Mouse (Mus musculus) small intestine, adult 2 months (tissue): ENCODE data around the gene Klc1. TPM values are rescaled to one million over a fixed set of nuclear protein-coding genes. Genes with fewer than 3 reads are reported as not detected.

Experiments used
- H3K27ac ChIP-seq: fragments of 200-500 bp; 2 replicates; pipeline ENCODE4 v1.5.1; 2012; ENCODE audit warnings: low read depth, low read length, control low read depth, inconsistent platforms; ENCODE audit not compliant: insufficient read depth
- H3K27me3 ChIP-seq: fragments of 200-500 bp; 2 replicates; pipeline ENCODE4 v1.6.1; 2012; ENCODE audit warnings: mild to moderate bottlenecking, moderate library complexity, low read length, inconsistent platforms; ENCODE audit not compliant: control insufficient read depth, insufficient read depth
- H3K36me3 ChIP-seq: fragments of 200-500 bp; 2 replicates; pipeline ENCODE4 v1.6.1; 2012; ENCODE audit warnings: mild to moderate bottlenecking, low read length, control low read depth, inconsistent platforms; ENCODE audit not compliant: control insufficient read depth, insufficient read depth
- H3K4me1 ChIP-seq: fragments of 200-500 bp; 2 replicates; pipeline ENCODE4 v1.6.1; 2012; ENCODE audit warnings: low read length, inconsistent platforms, mixed read lengths; ENCODE audit not compliant: control insufficient read depth, insufficient read depth, insufficient read length
- H3K4me3 ChIP-seq: fragments of 200-500 bp; 2 replicates; pipeline ENCODE4 v1.5.1; 2012; ENCODE audit warnings: low read depth, mild to moderate bottlenecking, control low read depth, inconsistent platforms, low read length, moderate library complexity
- CTCF ChIP-seq: fragments of 200-500 bp; IDR thresholded peaks from 2 replicates; pipeline ENCODE4 v1.5.1; 2012; ENCODE audit warnings: low read depth, mild to moderate bottlenecking, control low read depth, inconsistent platforms, low read length, moderate library complexity, mixed read lengths; ENCODE audit not compliant: insufficient replicate concordance, insufficient read length; ENCODE audit errors: extremely low read depth
- POLR2A ChIP-seq: fragments of 200-500 bp; IDR thresholded peaks from 2 replicates; pipeline ENCODE4 v1.6.1; 2012; ENCODE audit warnings: low read depth, mild to moderate bottlenecking, control low read depth, inconsistent platforms, low read length, moderate library complexity
- WGBS: fragments of 180-500 bp; shearing (Covaris S2); methylation state at CpG from one replicate; pipeline ENCODE4 v1.1.7; 2018; 5-methylcytosine and 5-hydroxymethylcytosine counted together
- polyA plus RNA-seq: library from polyadenylated mRNA; depleted of rRNA; stranded (reverse); fragments of >200 nt; gene quantifications from 2 replicates; pipeline ENCODE4 v1.2.3, GENCODE M21; 2012

Gene Klc1
- polyA plus RNA-seq, 1 experiment: 55.8 TPM

- no peaks in the 10 kb centered on the region for H3K36me3 ChIP-seq
- WGBS: 81% methylated on average over 2 of the region's 2 CpGs
- TF ChIP-seq CTCF: no peak
- no peak for TF ChIP-seq POLR2A
- H3K4me3 ChIP-seq: no peak overlapping the region
- H3K4me1 ChIP-seq: peaks cover 3% of the 10 kb centered on the region; the same call in 1 of the 2 replicates
- no peaks in the 10 kb centered on the region for H3K27me3 ChIP-seq
- H3K27ac ChIP-seq: peak overlapping the region; percentile 17; the same call in 1 of the 2 replicates
Measured at GRCm38 (mm10) chr12:111743419-111743818, 15.2 kb upstream of the Klc1 start.

- Histone ChIP-seq H3K4me3 (no peak overlapping the region), H3K27ac (peak overlapping the region; percentile 17; the same call in 1 of the 2 replicates), H3K4me1 (peaks cover 3% of the 10 kb centered on the region; the same call in 1 of the 2 replicates), H3K27me3 (no peaks in the 10 kb centered on the region), H3K36me3 (no peaks in the 10 kb centered on the region)
- no peak for TF ChIP-seq CTCF
- TF ChIP-seq POLR2A: no peak
- 69% methylated on average over 11 of the region's 11 CpGs for WGBS
Measured at GRCm38 (mm10) chr12:111743981-111744423, 14.6 kb upstream of the Klc1 start.

- Histone ChIP-seq H3K27me3 (no peaks in the 10 kb centered on the region), H3K4me1 (peaks cover 3% of the 10 kb centered on the region; the same call in 1 of the 2 replicates), H3K4me3 (no peak overlapping the region), H3K27ac (no peak overlapping the region), H3K36me3 (no peaks in the 10 kb centered on the region)
- 69% methylated on average over 6 of the region's 6 CpGs for WGBS
- no peak for TF ChIP-seq POLR2A
- no peak for TF ChIP-seq CTCF
Measured at GRCm38 (mm10) chr12:111745274-111745673, 13.4 kb upstream of the Klc1 start.

DNA sequence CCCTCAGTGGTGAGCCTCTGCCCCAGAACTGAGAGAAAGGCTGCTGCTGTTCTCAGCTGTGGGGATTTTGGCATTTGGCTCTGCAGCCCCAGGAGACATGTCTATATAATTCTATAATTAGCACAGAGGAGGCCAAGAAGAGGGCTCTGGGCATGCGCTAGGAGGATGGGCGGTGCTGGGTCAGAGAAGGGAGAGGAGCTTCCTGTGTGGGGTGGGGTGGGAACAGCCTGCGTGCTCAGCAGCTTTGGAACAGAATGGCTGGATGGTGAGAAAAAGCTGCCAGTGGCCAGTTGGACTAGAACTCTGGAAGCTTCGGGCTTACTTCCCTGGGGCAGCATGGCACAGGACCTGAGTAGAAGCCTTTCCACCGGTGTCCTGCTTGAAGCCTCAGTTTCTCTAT is 12.6 kb upstream of the Klc1 start:
- Histone ChIP-seq H3K4me1 (peaks cover 3% of the 10 kb centered on the region; the same call in 1 of the 2 replicates), H3K27ac (no peak overlapping the region; the same call in 1 of the 2 replicates), H3K4me3 (no peak overlapping the region), H3K36me3 (no peaks in the 10 kb centered on the region), H3K27me3 (no peaks in the 10 kb centered on the region)
- 46% methylated on average over 5 of the region's 5 CpGs for WGBS
- TF ChIP-seq POLR2A (no peak), CTCF (no peak)

DNA sequence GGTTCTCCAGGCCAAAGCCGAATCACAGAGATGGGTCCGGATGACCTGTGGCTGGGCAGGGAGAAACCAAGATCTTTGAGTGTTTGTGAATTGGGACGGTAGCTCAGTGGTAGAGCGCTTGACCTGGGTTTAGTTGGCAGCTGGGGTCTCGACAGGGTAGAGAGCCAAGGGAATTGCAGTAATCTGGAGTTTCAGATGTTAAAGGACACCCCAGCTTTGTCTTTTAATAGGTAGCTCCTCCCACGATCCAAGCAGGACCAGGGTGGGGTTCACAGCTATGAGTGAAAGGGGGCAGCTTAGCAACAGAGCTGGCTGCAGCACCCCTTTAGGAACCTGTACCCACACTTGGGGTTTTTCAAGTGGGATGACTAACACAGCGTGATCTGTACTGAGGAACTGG is 11.2 kb upstream of the Klc1 start:
- H3K4me1 ChIP-seq: peaks cover 3% of the 10 kb centered on the region; the same call in 1 of the 2 replicates
- no peak overlapping the region for H3K4me3 ChIP-seq
- no peak overlapping the region for H3K27ac ChIP-seq
- 84% methylated on average over 7 of the region's 7 CpGs for WGBS
- no peaks in the 10 kb centered on the region for H3K36me3 ChIP-seq
- no peaks in the 10 kb centered on the region for H3K27me3 ChIP-seq
- TF ChIP-seq POLR2A: no peak

- no peaks in the 10 kb centered on the region for H3K36me3 ChIP-seq
- H3K27me3 ChIP-seq: no peaks in the 10 kb centered on the region
- H3K4me3 ChIP-seq: no peak overlapping the region
- TF ChIP-seq POLR2A (no peak), CTCF (no peak)
- no peaks in the 10 kb centered on the region; the same call in 1 of the 2 replicates for H3K4me1 ChIP-seq
- WGBS: 98% methylated on average over 3 of the region's 3 CpGs
- no peak overlapping the region for H3K27ac ChIP-seq
Measured at GRCm38 (mm10) chr12:111750739-111751138, 7.9 kb upstream of the Klc1 start.

GRCm38 (mm10) chr12:111752491-111752890 is 6.2 kb upstream of the Klc1 start:
- Histone ChIP-seq H3K36me3 (no peaks in the 10 kb centered on the region), H3K4me1 (peaks cover 4% of the 10 kb centered on the region; the same call in 1 of the 2 replicates), H3K27ac (no peak overlapping the region), H3K4me3 (no peak overlapping the region), H3K27me3 (no peaks in the 10 kb centered on the region)
- TF ChIP-seq CTCF (no peak), POLR2A (no peak)
- WGBS: 91% methylated on average over 6 of the region's 6 CpGs

DNA sequence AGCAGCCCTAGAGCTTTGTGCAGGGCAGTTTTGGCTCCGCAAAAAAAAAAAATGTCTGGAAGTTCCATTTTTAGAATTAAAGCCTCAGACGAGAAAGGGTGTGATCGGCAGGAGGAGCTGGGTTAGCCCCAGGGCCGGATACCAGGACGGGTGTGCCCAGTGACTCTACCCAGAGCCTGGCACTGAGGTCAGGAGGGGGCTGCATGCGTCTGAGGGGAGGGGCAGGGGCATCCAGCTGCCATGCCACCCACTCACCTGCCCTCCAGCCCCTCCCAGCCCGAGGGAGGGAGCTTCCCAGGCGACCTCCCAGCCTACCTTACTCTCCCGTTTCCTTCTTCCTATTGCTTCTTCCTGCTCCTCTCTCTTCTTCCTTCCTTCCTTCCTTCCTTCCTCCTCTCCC is 5.3 kb upstream of the Klc1 start:
- WGBS: 41% methylated on average over 9 of the region's 9 CpGs
- TF ChIP-seq CTCF: no peak
- TF ChIP-seq POLR2A: no peak
- H3K4me3 ChIP-seq: no peak overlapping the region
- H3K36me3 ChIP-seq: no peaks in the 10 kb centered on the region
- no peak overlapping the region for H3K27ac ChIP-seq
- peaks cover 10% of the 10 kb centered on the region; the same call in 1 of the 2 replicates for H3K4me1 ChIP-seq
- H3K27me3 ChIP-seq: no peaks in the 10 kb centered on the region
